Mouse (Mus musculus) heart, postnatal 0 days (tissue): ENCODE data around the gene Celf2.

Experiments used
- CTCF ChIP-seq: IDR thresholded peaks from 2 replicates; pipeline ENCODE4 v1.5.1; 2016; ENCODE audit warnings: antibody characterized with exemption, control low read depth, low read depth
- EP300 ChIP-seq: IDR thresholded peaks from 2 replicates; pipeline ENCODE4 v1.6.1; 2016; ENCODE audit warnings: antibody characterized with exemption, low read depth

- TF ChIP-seq EP300 = no peak
- TF ChIP-seq CTCF = no peak
These were observed 907.2 kb downstream of the Celf2 start for GRCm38 (mm10) chr2:6602163-6602562.
